Mouse (Mus musculus) thymus, postnatal 14 days (tissue): ENCODE data around the gene Klhdc7b.
A peak's percentile ranks its signal among the peaks of the same experiment; 100 is the strongest.

ENCODE experiments used
- DNase-seq: peaks from one replicate; pipeline ENCODE4 v3.0.0; 2021

Gene Klhdc7b

GRCm38 (mm10) chr15:89376040-89376439, 8.7 kb upstream of the Klhdc7b start:
- no peak for DNase-seq

- DNase-seq, result no peak
These were observed 7.8 kb upstream of the Klhdc7b start, which contains the start of gene Tymp for GRCm38 (mm10) chr15:89376957-89377356. TSS of gene Tymp (minus strand) at chr15:89377039.

GRCm38 (mm10) chr15:89377362-89377761, 7.4 kb upstream of the Klhdc7b start:
- DNase-seq, result no peak

GRCm38 (mm10) chr15:89377938-89378828, 6.5 kb upstream of the Klhdc7b start:
- DNase-seq, result no peak

GRCm38 (mm10) chr15:89378831-89379401, 5.8 kb upstream of the Klhdc7b start, which contains the start of gene Odf3b:
TSS of gene Odf3b (minus strand) at chr15:89379282.
- peak; percentile 60 for DNase-seq

GRCm38 (mm10) chr15:89379429-89379828, 5.3 kb upstream of the Klhdc7b start:
- DNase-seq, result peak; percentile 56

GRCm38 (mm10) chr15:89387127-89387526, 2.4 kb downstream of the Klhdc7b start:
- peak; percentile 65 for DNase-seq

GRCm38 (mm10) chr15:89390081-89390480, 5.4 kb downstream of the Klhdc7b start:
- no peak for DNase-seq

GRCm38 (mm10) chr15:89396883-89397282, 12.2 kb downstream of the Klhdc7b start:
- DNase-seq, result no peak

GRCm38 (mm10) chr15:89398146-89398545, 13.4 kb downstream of the Klhdc7b start:
- no peak for DNase-seq

- DNase-seq, result no peak
These were observed 15.0 kb downstream of the Klhdc7b start for GRCm38 (mm10) chr15:89399716-89400115.

- no peak for DNase-seq
These were observed 17.8 kb downstream of the Klhdc7b start for GRCm38 (mm10) chr15:89402471-89402870.

GRCm38 (mm10) chr15:89404831-89405623, 20.3 kb downstream of the Klhdc7b start:
- no peak for DNase-seq

- DNase-seq, result no peak
These were observed 22.0 kb downstream of the Klhdc7b start for GRCm38 (mm10) chr15:89406691-89407090.

GRCm38 (mm10) chr15:89410118-89410517, 25.4 kb downstream of the Klhdc7b start, which contains the start of gene Syce3:
TSS of gene Syce3 (minus strand) at chr15:89410503.
- DNase-seq, result no peak

- DNase-seq, result no peak
These were observed 30.6 kb downstream of the Klhdc7b start for GRCm38 (mm10) chr15:89415282-89415681.

- DNase-seq, result no peak
These were observed 37.2 kb downstream of the Klhdc7b start for GRCm38 (mm10) chr15:89421938-89422337.

GRCm38 (mm10) chr15:89424621-89425020, 39.9 kb downstream of the Klhdc7b start:
- no peak for DNase-seq

- DNase-seq, result no peak
These were observed 41.0 kb downstream of the Klhdc7b start, which contains the start of gene Cpt1b for GRCm38 (mm10) chr15:89425711-89426121. TSS of gene Cpt1b (minus strand) at chr15:89425863.

GRCm38 (mm10) chr15:89426716-89427115, 42.0 kb downstream of the Klhdc7b start:
- DNase-seq, result no peak

- DNase-seq, result no peak
These were observed 43.5 kb downstream of the Klhdc7b start for GRCm38 (mm10) chr15:89428136-89428790.

- DNase-seq, result no peak
These were observed 44.2 kb downstream of the Klhdc7b start for GRCm38 (mm10) chr15:89428821-89429351.
